Mouse (Mus musculus): ENCODE measurements at regions not wholly inside any gene's neighbourhood (a gene's known extent, or its start where the extent isn't known, plus 50 kb on each side); places are given as distances from the start of the nearest gene placed in this dataset.
"Not testable (repeated sequence)": the region's sequence is repeated elsewhere in the genome, so short reads cannot be mapped to it uniquely, and the experiment has no call there.

DNA sequence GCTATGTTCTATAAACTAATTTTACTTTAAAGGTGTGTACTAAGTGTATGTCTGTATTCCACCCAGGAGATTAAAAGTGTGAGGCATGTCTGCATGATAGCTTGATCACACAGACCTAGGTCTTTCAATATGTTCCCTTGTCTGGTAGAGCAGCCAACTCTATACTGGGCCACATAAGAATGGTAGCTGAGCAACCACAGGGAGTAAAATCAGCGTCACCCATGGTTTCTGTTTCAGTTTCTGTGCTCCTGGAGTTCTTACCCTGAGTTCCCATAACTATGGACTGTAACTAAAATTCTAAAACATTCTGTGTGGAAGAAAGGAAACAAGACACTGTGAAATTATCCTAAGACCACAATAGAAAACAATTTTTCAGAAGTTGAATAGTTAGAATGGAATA is 102.8 kb upstream of the Thsd7a start:
- peaks cover 0 to 11% of the 10 kb centered on the region in 2 experiments; a peak in 1 of 4 replicates for H3K4me1 ChIP-seq (ENCODE audit: control insufficient read depth in 1 of 2, insufficient read depth in 2 of 2)
- H3K79me2 ChIP-seq (replicated peaks; ENCODE audit: control insufficient read depth, extremely low read depth, insufficient read depth, poor library complexity, severe bottlenecking): no peaks in the 10 kb centered on the region
- peak; percentile 32 for DNase-seq (ENCODE audit: extremely low read depth)
- H3K36me3 ChIP-seq (replicated peaks in 1 of 2; ENCODE audit: control insufficient read depth in 1 of 2, insufficient read depth in 1 of 2, low read length in 1 of 2): no peaks in the 10 kb centered on the region
- no peaks in the 10 kb centered on the region for H3K27me3 ChIP-seq (replicated peaks)
- in situ Hi-C loops (cut with MboI; ENCODE audit: low pct_ligation_motif_present, low pct_unique_long_range_greater_than_20kb, low sequenced_read_pairs): no loop called here
- no peaks in the 10 kb centered on the region for H3K9me3 ChIP-seq (replicated peaks; ENCODE audit: low read length)
- no peak overlapping the region for H3K4me2 ChIP-seq (ENCODE audit: insufficient read depth, low read depth, poor library complexity, severe bottlenecking)
- no peak overlapping the region for H3K4me3 ChIP-seq (replicated peaks in 1 of 3; ENCODE audit: low read depth in 2 of 3, low read length in 2 of 3, poor library complexity in 1 of 3)
- no peak overlapping the region for H3K9ac ChIP-seq (ENCODE audit: insufficient read depth, low read depth)
- H3K27ac ChIP-seq (ENCODE audit: insufficient read depth, low read depth): no peak overlapping the region
- TF ChIP-seq ETS1 (conservative IDR thresholded peaks at IDR 0.05; ENCODE audit: low read depth, low read length) (0 out of 2 replicates have a peak, but pooled peaks have one; percentile 18), IRF4 (IDR thresholded peaks at IDR 0.05; ENCODE audit: low read depth, low read length) (peak; percentile 62; the same call in 1 of the 2 replicates), HCFC1 (IDR thresholded peaks at IDR 0.05; ENCODE audit: low read depth, low read length) (no peak), RCOR1 (conservative IDR thresholded peaks at IDR 0.05; ENCODE audit: low read depth, low read length) (no peak), NELFE (IDR thresholded peaks at IDR 0.05; ENCODE audit: low read depth, low read length) (no peak), CHD2 (IDR thresholded peaks at IDR 0.05; ENCODE audit: low read length) (no peak), PAX5 (IDR thresholded peaks at IDR 0.05; ENCODE audit: low read length) (no peak)
- dilution Hi-C loops (cut with MboI; ENCODE audit: extremely low pct_ligation_motif_present, extremely low pct_unique_long_range_greater_than_20kb, low sequenced_read_pairs): no loop called here

DNA sequence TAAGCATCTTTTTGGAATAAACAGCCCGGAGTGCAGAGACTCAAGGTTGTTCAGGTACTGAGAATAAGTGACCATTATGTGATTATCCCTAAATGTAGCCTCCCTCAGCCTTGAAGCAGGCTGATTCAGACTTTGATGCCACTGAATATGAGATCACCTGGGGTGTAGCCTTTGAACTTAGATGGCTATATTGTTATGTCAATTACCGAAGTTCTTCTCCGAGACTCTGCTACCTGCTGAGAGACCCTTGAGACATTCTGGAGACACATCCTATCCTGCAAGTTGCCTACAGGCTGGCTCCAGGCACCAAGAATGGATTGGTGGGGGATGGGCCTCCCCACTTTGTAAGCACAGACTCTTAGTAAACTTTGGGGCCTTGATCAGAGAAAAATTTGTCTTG is 85.9 kb upstream of the Thsd7a start:
- H3K4me3 ChIP-seq (replicated peaks in 1 of 3; ENCODE audit: low read depth in 2 of 3, low read length in 2 of 3, poor library complexity in 1 of 3); in situ Hi-C loops (cut with MboI; ENCODE audit: low pct_ligation_motif_present, low pct_unique_long_range_greater_than_20kb, low sequenced_read_pairs); H3K27me3 ChIP-seq (replicated peaks); dilution Hi-C loops (cut with MboI; ENCODE audit: extremely low pct_ligation_motif_present, extremely low pct_unique_long_range_greater_than_20kb, low sequenced_read_pairs); H3K36me3 ChIP-seq (replicated peaks in 1 of 2; ENCODE audit: control insufficient read depth in 1 of 2, insufficient read depth in 1 of 2, low read length in 1 of 2); H3K27ac ChIP-seq (ENCODE audit: insufficient read depth, low read depth); DNase-seq (ENCODE audit: extremely low read depth); H3K4me1 ChIP-seq (ENCODE audit: control insufficient read depth in 1 of 2, insufficient read depth in 2 of 2); H3K9me3 ChIP-seq (replicated peaks; ENCODE audit: low read length); H3K9ac ChIP-seq (ENCODE audit: insufficient read depth, low read depth); H3K4me2 ChIP-seq (ENCODE audit: insufficient read depth, low read depth, poor library complexity, severe bottlenecking); H3K79me2 ChIP-seq (replicated peaks; ENCODE audit: control insufficient read depth, extremely low read depth, insufficient read depth, poor library complexity, severe bottlenecking): not testable (repeated sequence)

DNA sequence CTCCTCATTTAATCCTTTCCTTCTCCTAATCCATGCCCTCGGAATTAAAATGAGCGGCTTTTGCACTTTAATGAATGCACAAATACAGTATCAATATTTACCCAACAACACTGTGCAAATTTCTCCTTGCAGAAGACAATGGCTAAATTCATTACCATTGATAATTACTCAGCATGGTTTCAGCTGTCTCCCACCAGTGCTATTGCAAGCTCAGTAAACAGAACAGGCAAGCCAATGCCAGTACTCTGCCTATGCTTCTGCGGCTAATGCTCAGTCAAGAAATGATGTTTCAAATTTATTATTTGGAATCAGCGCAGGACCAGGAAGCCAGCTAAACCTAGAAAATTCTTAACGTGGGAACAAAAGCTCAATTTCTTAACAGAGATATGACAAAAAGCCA is 84.1 kb upstream of the Thsd7a start:
- dilution Hi-C loops (cut with MboI; ENCODE audit: extremely low pct_ligation_motif_present, extremely low pct_unique_long_range_greater_than_20kb, low sequenced_read_pairs): no loop called here
- Histone ChIP-seq H3K4me1 (ENCODE audit: control insufficient read depth in 1 of 2, insufficient read depth in 2 of 2) (no peaks in the 10 kb centered on the region), H3K4me2 (ENCODE audit: insufficient read depth, low read depth, poor library complexity, severe bottlenecking) (no peak overlapping the region), H3K9ac (ENCODE audit: insufficient read depth, low read depth) (no peak overlapping the region), H3K79me2 (replicated peaks; ENCODE audit: control insufficient read depth, extremely low read depth, insufficient read depth, poor library complexity, severe bottlenecking) (no peaks in the 10 kb centered on the region), H3K36me3 (replicated peaks in 1 of 2; ENCODE audit: control insufficient read depth in 1 of 2, insufficient read depth in 1 of 2, low read length in 1 of 2) (no peaks in the 10 kb centered on the region), H3K27ac (ENCODE audit: insufficient read depth, low read depth) (no peak overlapping the region), H3K4me3 (replicated peaks in 1 of 3; ENCODE audit: low read depth in 2 of 3, low read length in 2 of 3, poor library complexity in 1 of 3) (no peak overlapping the region), H3K9me3 (replicated peaks; ENCODE audit: low read length) (peaks cover 3% of the 10 kb centered on the region), H3K27me3 (replicated peaks) (no peaks in the 10 kb centered on the region)
- DNase-seq (ENCODE audit: extremely low read depth): no peak
- TF ChIP-seq ZMIZ1 (IDR thresholded peaks at IDR 0.05; ENCODE audit: low read depth, low read length): no peak
- TF ChIP-seq MAZ (IDR thresholded peaks at IDR 0.05; ENCODE audit: low read depth, low read length): no peak
- no peak for TF ChIP-seq PAX5 (IDR thresholded peaks at IDR 0.05; ENCODE audit: low read length)
- TF ChIP-seq MAX (IDR thresholded peaks at IDR 0.05; ENCODE audit: low read length): no peak
- in situ Hi-C loops (cut with MboI; ENCODE audit: low pct_ligation_motif_present, low pct_unique_long_range_greater_than_20kb, low sequenced_read_pairs): no loop called here
